Mouse (Mus musculus) forebrain, postnatal 0 days (tissue): ENCODE measurements around the gene Dot1l. TPM values are rescaled to one million over a fixed set of nuclear protein-coding genes. Genes with fewer than 3 reads are reported as not detected.

ENCODE experiments used
- ATAC-seq: fragments of 200-750 bp; cut with Nextera tagmentation; 2 replicates; pipeline ENCODE4 v1.8.0; 2017; ENCODE audit warnings: mild to moderate bottlenecking, moderate library complexity
- DNase-seq: peaks from one replicate; pipeline ENCODE4 v3.0.0-alpha.2; 2015
- H3K27ac ChIP-seq: fragments of 300-500 bp; sonication (generic); 2 replicates; pipeline ENCODE4 v1.5.1; 2014; ENCODE audit warnings: low read depth, mild to moderate bottlenecking, antibody characterized with exemption, low read length, moderate library complexity, mixed read lengths
- H3K27me3 ChIP-seq: fragments of 300-500 bp; sonication (generic); 2 replicates; pipeline ENCODE4 v1.6.1; 2014; ENCODE audit warnings: mild to moderate bottlenecking, low read length, mixed read lengths; ENCODE audit not compliant: insufficient read depth
- H3K36me3 ChIP-seq: fragments of 300-500 bp; sonication (generic); 2 replicates; pipeline ENCODE4 v1.6.1; 2014; ENCODE audit warnings: mild to moderate bottlenecking, moderate library complexity; ENCODE audit not compliant: insufficient read depth
- H3K4me1 ChIP-seq: fragments of 300-500 bp; sonication (generic); 2 replicates; pipeline ENCODE4 v1.6.1; 2014; ENCODE audit warnings: antibody characterized with exemption; ENCODE audit not compliant: insufficient read depth
- H3K4me2 ChIP-seq: fragments of 300-500 bp; sonication (generic); 2 replicates; pipeline ENCODE4 v1.6.1; 2014; ENCODE audit warnings: low read depth, mild to moderate bottlenecking, moderate library complexity
- H3K4me3 ChIP-seq: fragments of 300-500 bp; sonication (generic); 2 replicates; pipeline ENCODE4 v1.5.1; 2014; ENCODE audit warnings: low read depth, low read length, mixed read lengths
- H3K9ac ChIP-seq: fragments of 300-500 bp; sonication (generic); 2 replicates; pipeline ENCODE4 v1.6.1; 2014; ENCODE audit warnings: mild to moderate bottlenecking
- H3K9me3 ChIP-seq: fragments of 300-500 bp; sonication (generic); 2 replicates; pipeline ENCODE4 v1.6.1; 2016; ENCODE audit warnings: low read length
- CTCF ChIP-seq: sonication (generic); IDR thresholded peaks from 2 replicates; pipeline ENCODE4 v1.5.1; 2016; ENCODE audit warnings: antibody characterized with exemption, control low read depth, low read depth
- WGBS: fragments of 180-500 bp; shearing (Covaris S2); extraction: QIAGEN DNeasy Blood & Tissue Kit; methylation state at CpG from one replicate; pipeline ENCODE4 v1.1.7; 2014; 5-methylcytosine and 5-hydroxymethylcytosine counted together
- polyA plus RNA-seq: library from polyadenylated mRNA; unstranded; fragments of >200 nt; fragmentation: Nextera tagmentation; extraction: Ambion mirVana; gene quantifications from 2 replicates; pipeline ENCODE4 v1.2.1, GENCODE M21; 2015
- total RNA-seq: library from RNA; depleted of rRNA; stranded (reverse); fragments of >200 nt; gene quantifications from 2 replicates; pipeline ENCODE4 v1.2.3, GENCODE M21; 2014

Dot1l gene
- total and polyA plus RNA-seq, 2 experiments from 2014 or later = 8.5 to 15.9 TPM

- ATAC-seq = no peak
- no peaks in the 10 kb centered on the region for H3K9me3 ChIP-seq
- H3K4me3 ChIP-seq = no peak overlapping the region
- no peak for DNase-seq
- peaks cover 40% of the 10 kb centered on the region for H3K36me3 ChIP-seq
- H3K4me2 ChIP-seq = no peak overlapping the region
- WGBS = 45% methylated on average over 7 of the region's 7 CpGs
- H3K27me3 ChIP-seq = no peaks in the 10 kb centered on the region
- no peak for TF ChIP-seq CTCF
- no peak overlapping the region for H3K9ac ChIP-seq
- H3K27ac ChIP-seq = no peak overlapping the region
- H3K4me1 ChIP-seq = no peaks in the 10 kb centered on the region
Measured at GRCm38 (mm10) chr10:80832818-80833217, 77.8 kb downstream of the Dot1l start.

GRCm38 (mm10) chr10:80835617-80836016 lies 80.6 kb downstream of the Dot1l start:
- Histone ChIP-seq H3K36me3 (peaks cover 23% of the 10 kb centered on the region), H3K4me1 (no peaks in the 10 kb centered on the region), H3K4me3 (no peak overlapping the region), H3K9me3 (no peaks in the 10 kb centered on the region), H3K9ac (no peak overlapping the region), H3K4me2 (no peak overlapping the region), H3K27me3 (no peaks in the 10 kb centered on the region), H3K27ac (no peak overlapping the region)
- no peak for TF ChIP-seq CTCF
- WGBS = 63% methylated on average over 30 of the region's 30 CpGs
- DNase-seq = no peak
- 0 out of 2 replicates have a peak, but pooled peaks have one; percentile 11 for ATAC-seq

- DNase-seq (peak; percentile 23), ATAC-seq (no peak)
- no peak overlapping the region for H3K27ac ChIP-seq
- H3K4me2 ChIP-seq = no peak overlapping the region
- no peaks in the 10 kb centered on the region for H3K27me3 ChIP-seq
- 43% methylated on average over 7 of the region's 7 CpGs for WGBS
- H3K9me3 ChIP-seq = no peaks in the 10 kb centered on the region
- H3K4me1 ChIP-seq = no peaks in the 10 kb centered on the region
- peaks cover 19% of the 10 kb centered on the region for H3K36me3 ChIP-seq
- no peak overlapping the region for H3K4me3 ChIP-seq
- no peak for TF ChIP-seq CTCF
- H3K9ac ChIP-seq = no peak overlapping the region
Measured at GRCm38 (mm10) chr10:80836949-80837379, 82.0 kb downstream of the Dot1l start.

GRCm38 (mm10) chr10:80837827-80838226 lies 82.8 kb downstream of the Dot1l start:
- Histone ChIP-seq H3K9ac (no peak overlapping the region), H3K36me3 (peaks cover 19% of the 10 kb centered on the region), H3K4me3 (no peak overlapping the region), H3K4me1 (no peaks in the 10 kb centered on the region), H3K9me3 (no peaks in the 10 kb centered on the region), H3K27ac (no peak overlapping the region), H3K4me2 (no peak overlapping the region), H3K27me3 (no peaks in the 10 kb centered on the region)
- ATAC-seq (no peak), DNase-seq (no peak)
- WGBS = 18% methylated on average over 2 of the region's 2 CpGs
- no peak for TF ChIP-seq CTCF

- H3K4me2 ChIP-seq = no peak overlapping the region
- no peaks in the 10 kb centered on the region for H3K9me3 ChIP-seq
- WGBS = 72% methylated on average over 2 of the region's 2 CpGs
- H3K27me3 ChIP-seq = no peaks in the 10 kb centered on the region
- no peak overlapping the region for H3K9ac ChIP-seq
- TF ChIP-seq CTCF = no peak
- no peak for DNase-seq
- H3K4me3 ChIP-seq = no peak overlapping the region
- H3K4me1 ChIP-seq = 0 out of 2 replicates have a peak, but pooled peaks cover 3% of the 10 kb centered on the region
- no peak overlapping the region for H3K27ac ChIP-seq
- peaks cover 16% of the 10 kb centered on the region; the same call in 1 of the 2 replicates for H3K36me3 ChIP-seq
- ATAC-seq = no peak
Measured at GRCm38 (mm10) chr10:80838346-80838912, 83.4 kb downstream of the Dot1l start.

- no peaks in the 10 kb centered on the region for H3K27me3 ChIP-seq
- H3K4me1 ChIP-seq = 0 out of 2 replicates have a peak, but pooled peaks cover 3% of the 10 kb centered on the region
- WGBS = 59% methylated on average over 6 of the region's 6 CpGs
- H3K4me3 ChIP-seq = no peak overlapping the region
- TF ChIP-seq CTCF = no peak
- H3K36me3 ChIP-seq = 0 out of 2 replicates have a peak, but pooled peaks cover 7% of the 10 kb centered on the region
- H3K4me2 ChIP-seq = no peak overlapping the region
- ATAC-seq (no peak), DNase-seq (no peak)
- H3K27ac ChIP-seq = no peak overlapping the region
- H3K9ac ChIP-seq = no peak overlapping the region
- H3K9me3 ChIP-seq = no peaks in the 10 kb centered on the region
Measured at GRCm38 (mm10) chr10:80839848-80840247, 84.8 kb downstream of the Dot1l start.

GRCm38 (mm10) chr10:80841685-80842084 lies 86.7 kb downstream of the Dot1l start:
- H3K4me3 ChIP-seq = no peak overlapping the region
- DNase-seq = no peak
- no peak overlapping the region for H3K4me2 ChIP-seq
- H3K36me3 ChIP-seq = no peaks in the 10 kb centered on the region
- H3K27ac ChIP-seq = no peak overlapping the region
- 68% methylated on average over 2 of the region's 2 CpGs for WGBS
- no peaks in the 10 kb centered on the region for H3K27me3 ChIP-seq
- TF ChIP-seq CTCF = no peak
- no peak overlapping the region for H3K9ac ChIP-seq
- H3K9me3 ChIP-seq = no peaks in the 10 kb centered on the region
- no peak for ATAC-seq
- H3K4me1 ChIP-seq = 0 out of 2 replicates have a peak, but pooled peaks cover 3% of the 10 kb centered on the region
